Mouse (Mus musculus) Patski (cell line): ENCODE results near the gene Necab2. TPM values are rescaled to one million over a fixed set of nuclear protein-coding genes. Genes with fewer than 3 reads are reported as not detected.

Experiments
- ATAC-seq: fragments of 100-300 bp; one replicate; pipeline ENCODE4 v1.8.0; 2021
- CTCF ChIA-PET: fragments of 350-600 bp; sonication (Branson Sonifier 250); formaldehyde crosslinking; loops from one replicate; lab custom pipeline; 2022; ENCODE audit warnings: inconsistent platforms; lab: Charles Lee
- POLR2A ChIA-PET: fragments of 350-600 bp; sonication (Branson Sonifier 250); formaldehyde crosslinking; loops from one replicate; lab custom pipeline; 2022; ENCODE audit warnings: antibody characterized with exemption, inconsistent platforms; lab: Charles Lee
- DNase-seq: peaks from one replicate; pipeline ENCODE4 v3.0.0-alpha.2; 2011; ENCODE audit warnings: low read depth, low spot score
- H3K27me3 ChIP-seq: fragments of 371-371 bp; one replicate; pipeline ENCODE4 v1.5.1; 2021
- CTCF ChIP-seq: fragments of 100-300 bp; IDR thresholded peaks from one replicate; pipeline ENCODE4 v1.5.1; 2021
- in situ Hi-C: fragments of 300-500 bp; cut with MboI; formaldehyde crosslinking; loops from 3 replicates; pipeline ENCODE4 v1.11.1; 2018; ENCODE audit warnings: low pct_unique_long_range_greater_than_20kb, mixed read lengths
- polyA plus RNA-seq: library from polyadenylated mRNA; unstranded; gene quantifications from one replicate; pipeline ENCODE4 v1.2.3, GENCODE M21; 2021

Gene Necab2
- polyA plus RNA-seq, 1 experiment from 2014 or later: 0.14 TPM

DNA sequence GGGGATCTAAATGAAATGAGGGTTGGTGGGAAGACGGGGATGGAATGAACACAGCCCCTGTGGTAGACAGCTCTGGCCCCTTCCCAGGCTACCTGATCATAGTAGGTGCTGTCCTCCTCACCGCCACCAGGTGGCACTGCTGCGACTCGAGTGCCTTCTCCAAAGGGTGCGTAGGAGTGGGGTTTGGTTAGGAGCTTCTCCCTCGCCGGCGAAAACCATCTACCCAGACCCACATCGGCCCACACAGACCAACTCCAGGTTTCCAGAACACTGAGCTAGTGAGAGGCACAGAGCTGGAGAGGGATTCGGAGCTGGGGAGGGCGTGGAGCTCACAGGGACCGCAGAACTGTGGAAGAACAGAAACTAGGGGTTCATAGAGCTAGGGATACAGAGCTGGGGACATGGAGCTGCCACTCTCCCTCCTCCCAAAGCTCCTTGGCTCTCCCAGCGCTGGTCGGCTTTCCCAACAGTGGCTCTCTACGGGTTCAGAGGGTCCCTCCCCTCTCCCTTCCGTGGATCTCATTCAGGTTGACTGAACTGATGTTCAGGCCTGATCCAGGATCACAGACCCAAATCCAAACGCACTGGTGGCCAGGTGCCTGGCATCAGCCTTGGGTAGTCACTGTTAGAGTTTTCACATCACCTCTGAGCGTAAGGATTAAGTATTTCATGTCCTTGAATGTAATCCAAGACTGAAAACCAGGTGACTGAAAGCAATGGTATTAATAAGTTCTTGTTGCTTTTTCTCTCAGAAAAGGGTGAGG is 33.6 kb upstream of the Necab2 start:
- in situ Hi-C loops: loop anchor here (5.0 to 10.0 kb wide), 3 partner anchors 34 to 192 kb away; partner anchors contain the start of genes Necab2 and Taf1c
- ChIA-PET POLR2A (interaction anchor here (0.8 to 1.7 kb wide), 6 partner anchors 11 to 93 kb away, joined by 3 to 6 read pairs (median 3); partner anchors contain the start of gene Osgin1), CTCF (interaction anchor here (0.8 to 5.9 kb wide), 21 partner anchors 13 to 263 kb away, joined by 3 to 78 read pairs (median 4); partner anchors contain the start of genes Mlycd and Taf1c)
- ATAC-seq: peak; percentile 32
- no peak for DNase-seq
- TF ChIP-seq CTCF: no peak
- H3K27me3 ChIP-seq: no peaks in the 10 kb centered on the region

DNA sequence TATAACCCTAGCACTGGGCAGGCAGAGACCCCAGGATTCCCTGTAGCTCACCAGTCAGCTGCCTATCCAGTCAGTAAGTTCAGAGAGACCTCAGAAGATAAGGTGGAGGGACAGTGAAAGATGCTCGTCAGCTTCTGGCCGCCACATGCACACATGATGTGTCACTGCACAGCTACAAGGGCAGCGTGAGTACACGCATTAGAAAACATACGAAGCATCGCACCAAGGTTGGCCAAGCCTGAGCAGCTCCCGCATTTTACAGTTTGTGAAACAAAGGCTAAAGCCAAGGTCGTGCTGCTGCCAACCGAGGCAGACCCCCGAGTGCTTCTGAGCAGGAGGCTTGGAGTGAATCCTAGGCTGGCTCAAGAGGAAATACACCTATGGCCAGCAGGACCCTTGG is 32.9 kb upstream of the Necab2 start:
- TF ChIP-seq CTCF: no peak
- CTCF ChIA-PET: interaction anchor here (0.8 to 5.9 kb wide), 8 partner anchors 12 to 263 kb away, joined by 3 to 78 read pairs (median 5); partner anchors contain the start of gene Taf1c
- in situ Hi-C loops: loop anchor here (5.0 to 10.0 kb wide), 3 partner anchors 34 to 191 kb away; partner anchors contain the start of genes Necab2 and Taf1c

DNA sequence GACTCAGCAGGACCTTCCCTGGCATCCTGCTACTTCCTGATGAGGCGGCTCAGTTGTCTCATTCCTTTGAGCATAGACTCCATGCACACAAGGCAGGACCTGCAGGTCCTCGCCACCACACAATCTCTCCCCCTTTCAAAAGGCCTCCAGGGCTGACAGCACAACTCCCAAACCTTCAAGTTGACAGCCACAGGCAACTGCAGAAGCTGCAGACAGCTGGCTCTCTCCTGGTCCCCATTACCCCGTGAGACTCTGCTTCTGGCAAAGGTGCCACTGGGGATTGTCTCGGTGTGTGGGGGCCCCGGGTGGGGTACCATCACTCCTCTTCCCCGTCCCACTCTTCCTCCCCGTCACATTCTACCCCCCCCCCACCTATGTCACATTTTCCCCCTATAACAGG is 26.2 kb upstream of the Necab2 start:
- CTCF ChIA-PET: interaction anchor here (1.0 to 1.2 kb wide), 2 partner anchors 12 to 20 kb away, joined by 3 to 5 read pairs (median 5); no protein-coding TSS in a partner anchor
- no peak for ATAC-seq

More for the DNA sequence above, 32.9 kb upstream of the Necab2 start:
- POLR2A ChIA-PET: interaction anchor here (1.7 kb wide), 1 partner anchor 26 kb away, joined by 5 read pairs; no protein-coding TSS in a partner anchor
- H3K27me3 ChIP-seq: no peaks in the 10 kb centered on the region
- DNase-seq (no peak), ATAC-seq (no peak)

DNA sequence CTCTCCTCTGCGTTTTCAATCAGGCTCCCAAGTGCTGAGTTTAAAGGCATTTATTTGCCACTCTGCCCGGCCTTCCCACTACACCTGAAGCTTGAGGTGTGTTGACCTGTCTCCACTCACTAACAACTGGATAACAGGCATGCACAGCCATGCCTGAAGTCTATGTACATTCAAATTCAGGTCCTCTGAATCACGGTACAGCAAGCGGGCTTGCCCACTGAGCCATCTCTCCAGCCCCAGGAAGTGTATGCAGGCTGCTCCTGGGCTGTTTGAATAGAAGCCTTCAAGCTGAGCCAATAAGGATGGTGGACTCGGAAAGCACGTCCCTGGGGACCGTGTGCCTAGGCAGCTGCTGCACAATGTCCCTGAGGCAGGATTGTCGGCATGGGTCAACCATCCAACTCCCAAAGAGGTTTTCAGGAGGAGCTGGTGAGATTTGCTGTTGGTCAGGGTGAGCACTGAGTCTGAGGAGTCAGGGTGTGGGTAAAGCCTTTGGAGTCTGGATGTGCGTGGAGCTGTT is 24.9 kb upstream of the Necab2 start:
- no peaks in the 10 kb centered on the region for H3K27me3 ChIP-seq
- DNase-seq (no peak), ATAC-seq (no peak)
- ChIA-PET CTCF (interaction anchor here (0.9 to 10.6 kb wide), 3 partner anchors 9 to 138 kb away, joined by 3 to 78 read pairs (median 16); no protein-coding TSS in a partner anchor), POLR2A (no interaction called here)
- in situ Hi-C loops: no loop called here
- no peak for TF ChIP-seq CTCF

More for the DNA sequence above, 26.2 kb upstream of the Necab2 start:
- POLR2A ChIA-PET: no interaction called here
- no peaks in the 10 kb centered on the region for H3K27me3 ChIP-seq
- TF ChIP-seq CTCF: no peak
- in situ Hi-C loops: no loop called here
- no peak for DNase-seq

DNA sequence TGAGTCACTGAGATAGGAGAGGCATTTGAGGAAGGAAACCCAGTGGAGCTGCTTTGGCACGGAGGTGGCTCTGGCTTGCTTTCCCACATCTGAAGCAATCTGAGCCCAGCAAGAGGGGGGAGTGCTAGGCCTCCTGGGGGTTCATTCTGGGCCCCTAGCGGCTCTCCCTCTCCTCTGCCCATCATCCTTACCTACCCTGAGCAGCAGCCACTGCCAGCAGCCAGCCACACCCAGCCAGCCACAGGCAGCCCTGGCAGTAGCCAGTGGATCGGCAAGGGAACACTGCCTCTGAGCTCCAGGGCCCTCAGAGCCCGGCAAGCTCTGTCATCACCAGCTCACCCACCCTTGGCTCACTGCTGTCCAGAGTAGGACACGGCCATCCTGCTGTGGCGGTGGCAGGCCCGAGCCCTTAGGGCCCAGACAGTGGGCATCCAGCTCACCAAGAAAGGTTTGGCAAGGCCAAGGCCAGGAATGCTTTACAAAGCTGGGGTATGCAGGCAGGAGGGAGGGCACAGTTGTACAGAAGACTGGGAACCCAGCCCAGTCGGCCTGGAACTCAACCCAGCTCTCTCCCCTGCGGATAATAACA is 24.3 kb upstream of the Necab2 start:
- CTCF ChIA-PET: interaction anchor here (0.9 to 10.6 kb wide), 3 partner anchors 9 to 137 kb away, joined by 3 to 78 read pairs (median 16); no protein-coding TSS in a partner anchor
- ATAC-seq: peak; percentile 37
- POLR2A ChIA-PET: no interaction called here
- H3K27me3 ChIP-seq: no peaks in the 10 kb centered on the region
- in situ Hi-C loops: no loop called here
- DNase-seq: no peak
- no peak for TF ChIP-seq CTCF

DNA sequence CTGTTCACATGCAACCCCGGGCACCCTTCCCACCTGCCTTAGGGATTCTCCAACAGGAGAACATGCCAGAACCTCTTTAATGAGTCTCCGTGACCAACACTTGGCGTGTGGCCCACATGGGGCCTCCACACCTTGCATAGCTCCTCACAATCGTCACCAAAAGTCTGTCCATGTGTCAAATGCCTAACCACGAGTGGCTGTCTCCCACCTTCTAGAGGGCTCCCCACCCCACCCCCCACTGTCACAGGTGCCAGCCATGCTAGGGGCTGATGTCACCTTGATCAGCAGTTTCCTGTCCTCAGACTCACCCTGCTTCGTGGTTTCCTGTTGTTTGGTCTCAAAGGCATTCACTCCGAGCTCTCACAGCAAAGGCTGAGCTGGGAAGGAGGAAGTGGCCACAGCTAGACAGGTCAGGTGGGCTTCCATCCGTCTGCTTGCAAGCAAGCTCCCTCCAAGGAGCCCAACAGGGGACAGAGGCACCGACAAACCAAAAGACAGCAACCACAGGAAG is 22.8 kb upstream of the Necab2 start:
- POLR2A ChIA-PET: interaction anchor here (0.9 to 1.6 kb wide), 4 partner anchors 11 to 20 kb away, joined by 3 to 6 read pairs (median 3); no protein-coding TSS in a partner anchor
- no peaks in the 10 kb centered on the region for H3K27me3 ChIP-seq
- no peak for TF ChIP-seq CTCF
- in situ Hi-C loops: no loop called here
- DNase-seq (peak; percentile 65), ATAC-seq (no peak)
- CTCF ChIA-PET: interaction anchor here (0.8 to 10.6 kb wide), 3 partner anchors 11 to 17 kb away, joined by 3 to 78 read pairs (median 16); no protein-coding TSS in a partner anchor

DNA sequence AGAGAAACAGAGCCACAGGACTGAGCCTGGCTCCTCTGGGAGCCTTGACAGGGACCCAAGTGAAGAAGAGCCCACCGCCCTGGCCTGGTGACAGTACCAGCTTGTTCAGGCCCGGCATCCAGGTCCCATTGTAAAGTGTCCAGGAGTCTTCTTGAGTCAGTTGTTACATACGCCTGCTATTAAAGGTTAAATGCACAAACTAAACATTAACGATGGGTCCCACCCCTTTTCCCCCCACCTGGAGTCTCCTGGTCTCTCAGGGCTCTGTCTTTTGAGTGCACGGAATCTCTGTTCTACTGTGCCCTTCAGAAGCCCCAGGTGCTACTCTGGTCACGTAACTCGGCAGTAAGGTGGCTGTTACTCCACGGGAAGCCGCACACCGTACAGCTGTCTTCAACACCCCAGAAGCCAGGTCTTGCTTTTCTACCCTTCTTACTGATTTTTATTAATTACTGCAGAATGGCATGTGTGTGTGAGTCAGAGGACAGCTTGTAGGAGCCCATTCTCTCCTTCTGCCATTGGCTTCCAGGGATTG is 22.3 kb upstream of the Necab2 start:
- no peak for ATAC-seq
- no peak for DNase-seq
- POLR2A ChIA-PET: interaction anchor here (0.9 to 1.6 kb wide), 4 partner anchors 11 to 20 kb away, joined by 3 to 6 read pairs (median 3); no protein-coding TSS in a partner anchor
- TF ChIP-seq CTCF: no peak
- in situ Hi-C loops: no loop called here
- H3K27me3 ChIP-seq: no peaks in the 10 kb centered on the region
- CTCF ChIA-PET: interaction anchor here (0.8 to 10.6 kb wide), 3 partner anchors 11 to 16 kb away, joined by 3 to 78 read pairs (median 16); no protein-coding TSS in a partner anchor

DNA sequence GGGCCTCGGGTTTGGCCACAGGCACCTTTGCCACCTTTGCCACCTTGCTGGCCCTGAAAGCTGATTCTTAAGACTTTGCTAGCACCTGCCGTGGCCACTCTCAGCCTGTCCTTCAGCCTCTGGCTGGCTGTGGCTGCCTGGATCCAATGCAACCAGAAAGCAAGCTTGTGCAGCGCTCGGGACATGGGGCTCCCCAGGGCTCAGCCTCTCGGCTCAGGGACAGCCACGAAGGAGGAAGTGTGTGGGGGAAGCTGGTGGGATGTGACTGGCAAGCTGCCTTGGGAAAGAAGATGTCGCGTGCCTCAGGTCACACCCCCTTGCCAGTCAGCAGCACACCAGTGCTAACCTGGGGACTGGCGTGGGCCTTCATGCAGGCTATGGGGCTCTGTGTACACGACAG is 21.8 kb upstream of the Necab2 start:
- ATAC-seq (no peak), DNase-seq (no peak)
- no peak for TF ChIP-seq CTCF
- in situ Hi-C loops: no loop called here
- no peaks in the 10 kb centered on the region for H3K27me3 ChIP-seq
- CTCF ChIA-PET: interaction anchor here (10.6 kb wide), 1 partner anchor 12 kb away, joined by 78 read pairs; no protein-coding TSS in a partner anchor
- POLR2A ChIA-PET: interaction anchor here (1.6 kb wide), 1 partner anchor 13 kb away, joined by 3 read pairs; no protein-coding TSS in a partner anchor

DNA sequence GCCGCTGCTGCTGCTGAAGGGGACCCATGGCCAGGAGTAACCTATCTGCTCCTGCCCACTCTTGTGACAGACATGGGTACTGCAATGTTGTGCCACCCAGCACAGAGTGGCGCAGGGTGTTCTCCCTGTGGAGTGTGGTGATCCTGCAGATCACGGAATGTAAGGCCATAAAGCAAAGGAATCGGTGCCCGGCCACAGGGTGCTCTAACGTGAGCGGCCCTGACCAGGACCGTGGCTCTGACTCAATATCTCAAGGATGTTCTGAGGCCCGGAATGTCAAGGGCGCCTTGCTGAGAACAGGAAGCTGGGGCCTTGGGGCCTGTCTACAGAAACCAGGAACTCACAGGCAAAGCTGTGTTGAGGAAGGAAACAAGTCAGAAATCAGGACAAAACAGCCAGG is 21.0 kb upstream of the Necab2 start:
- in situ Hi-C loops: no loop called here
- no peak for TF ChIP-seq CTCF
- ChIA-PET CTCF (interaction anchor here (1.8 to 10.6 kb wide), 2 partner anchors 13 to 15 kb away, joined by 7 to 78 read pairs; no protein-coding TSS in a partner anchor), POLR2A (no interaction called here)
- H3K27me3 ChIP-seq: no peaks in the 10 kb centered on the region
- DNase-seq: no peak
- ATAC-seq: no peak
